Mouse (Mus musculus) spleen, embryonic (tissue): Measurements from ENCODE around the gene Stac.

Experiments
- CTCF ChIA-PET: fragments of 350-600 bp; sonication (Branson Sonifier 250); formaldehyde crosslinking; loops from one replicate; lab custom pipeline; 2022; lab: Charles Lee

The Stac gene

GRCm38 (mm10) chr9:111689680-111690483 is at the start of gene Stac:
Gene Stac (minus strand): TSS chr9:111690348.
- CTCF ChIA-PET: no interaction called here

GRCm38 (mm10) chr9:111739431-111740245 is 49.5 kb upstream of the Stac start:
- CTCF ChIA-PET: no interaction called here

DNA sequence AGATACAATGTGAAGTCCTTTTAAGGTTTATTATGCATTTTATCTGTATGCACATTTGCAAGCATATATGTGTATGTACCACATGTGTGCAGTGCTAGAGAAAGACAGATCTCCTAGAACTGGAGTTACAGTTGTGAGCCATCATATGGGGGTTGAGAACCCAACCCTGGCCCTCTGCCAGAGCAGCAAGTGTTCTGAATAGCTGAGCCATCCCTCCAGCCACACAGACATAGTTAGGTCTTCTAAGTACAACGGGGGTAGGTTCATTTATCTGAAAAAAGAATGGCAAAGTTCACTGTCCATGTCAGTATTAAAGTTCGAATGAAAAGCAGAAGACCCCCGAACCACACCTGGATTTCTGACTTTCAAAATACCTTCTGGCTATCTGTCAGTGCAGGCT is 48.9 kb upstream of the Stac start:
- CTCF ChIA-PET: no interaction called here

DNA sequence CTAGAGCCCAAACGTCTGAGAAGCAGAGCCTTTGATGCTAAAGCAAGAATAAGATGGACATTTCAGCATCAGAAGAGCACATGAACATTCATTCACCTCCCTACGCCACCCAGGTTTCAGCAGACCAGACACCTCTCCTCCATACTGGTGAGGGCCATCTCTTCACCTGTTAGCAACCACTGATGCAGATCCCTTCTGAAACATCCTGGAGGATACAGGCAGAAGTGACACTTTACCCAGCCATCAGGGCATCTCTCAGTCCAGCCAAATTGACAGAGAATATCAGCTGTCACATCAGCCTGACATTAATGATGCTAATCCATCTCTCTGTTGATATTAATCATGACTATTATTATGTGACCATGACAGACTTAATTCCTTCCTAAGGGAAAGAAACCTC is 47.6 kb upstream of the Stac start:
- CTCF ChIA-PET: no interaction called here

DNA sequence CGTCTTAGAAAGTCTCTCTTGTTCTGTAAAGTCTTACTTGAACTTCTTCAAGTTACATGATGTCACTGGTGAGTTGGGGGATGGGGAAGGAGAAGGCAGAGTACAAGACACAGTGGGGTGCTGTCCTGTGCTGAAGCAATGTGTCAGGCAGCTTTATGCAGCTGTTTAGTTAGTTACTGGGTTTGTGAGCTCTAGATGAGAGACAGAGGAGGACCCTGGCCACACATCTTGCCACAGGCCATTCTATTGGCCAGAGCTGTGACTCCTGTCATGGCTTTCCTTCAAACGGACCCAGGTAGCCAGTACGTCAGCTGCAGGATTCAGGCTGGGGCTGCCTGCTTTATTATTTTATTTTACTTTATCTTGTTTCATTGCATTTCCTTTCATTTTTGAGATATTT is 45.8 kb upstream of the Stac start:
- CTCF ChIA-PET: no interaction called here

DNA sequence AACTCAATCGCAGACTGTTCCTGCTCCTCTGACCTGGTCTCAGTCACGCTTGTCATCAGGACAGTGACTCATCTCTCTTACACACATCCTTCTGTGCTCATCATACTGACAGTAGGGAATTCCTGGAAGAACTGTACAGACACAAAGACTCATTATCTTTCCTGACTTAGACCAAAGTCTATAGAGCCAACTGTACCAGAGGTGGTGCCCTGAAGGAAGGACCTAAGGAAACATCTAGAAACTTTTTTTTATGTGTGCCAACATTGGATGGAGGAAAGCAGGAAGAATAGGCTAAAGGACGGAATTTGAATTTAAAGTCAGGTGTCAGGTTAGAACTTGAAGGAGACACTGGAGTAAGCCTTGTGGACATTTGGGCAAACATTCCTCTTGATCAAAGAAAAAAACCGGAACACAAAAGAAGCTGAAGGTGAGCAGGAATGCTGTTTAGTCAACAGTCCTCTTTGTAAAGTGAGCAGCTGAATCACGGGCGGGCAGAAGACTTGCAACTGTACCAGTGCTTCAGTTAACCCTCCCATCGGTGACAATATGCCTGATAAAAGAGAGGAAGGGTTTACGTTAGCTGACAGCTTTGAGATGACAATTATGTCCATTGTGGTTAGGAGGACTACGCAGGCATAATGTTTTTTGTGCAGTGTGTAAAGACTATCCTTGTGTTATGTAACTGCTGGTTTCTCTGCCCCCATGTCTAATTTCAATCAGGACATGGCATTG is 42.0 kb upstream of the Stac start:
- CTCF ChIA-PET: no interaction called here

DNA sequence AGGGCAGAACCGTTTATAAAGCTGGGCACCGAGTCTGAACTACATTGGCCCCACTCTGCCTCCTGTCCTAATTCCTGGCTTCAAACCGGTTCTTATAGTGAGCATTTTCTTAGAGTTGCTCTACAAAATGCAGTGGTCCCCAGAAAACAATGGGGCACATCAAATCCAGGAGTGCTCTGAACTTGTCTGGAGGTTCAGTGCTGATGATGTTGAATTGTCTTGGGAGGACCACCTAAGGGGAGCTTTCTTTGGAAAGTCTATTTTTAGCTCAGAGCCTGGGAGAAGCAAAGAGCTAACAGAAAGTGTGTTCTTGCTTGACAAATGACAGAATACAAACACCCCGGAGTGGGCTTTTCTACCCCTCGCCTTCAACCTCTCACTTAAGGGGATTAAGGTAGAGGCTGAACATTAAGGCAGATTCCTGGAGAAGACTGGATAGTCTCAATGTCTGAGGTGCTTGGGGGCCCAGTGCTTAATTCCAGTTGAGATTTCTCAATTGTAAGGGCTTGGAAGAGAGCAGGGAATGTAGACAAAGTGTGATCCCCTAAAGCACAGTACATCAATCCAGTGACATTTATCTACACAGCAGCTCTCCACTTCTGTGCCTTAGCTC is 34.9 kb upstream of the Stac start:
- CTCF ChIA-PET: no interaction called here

- CTCF ChIA-PET: no interaction called here
These were observed 24.3 kb upstream of the Stac start for GRCm38 (mm10) chr9:111714457-111714856.

DNA sequence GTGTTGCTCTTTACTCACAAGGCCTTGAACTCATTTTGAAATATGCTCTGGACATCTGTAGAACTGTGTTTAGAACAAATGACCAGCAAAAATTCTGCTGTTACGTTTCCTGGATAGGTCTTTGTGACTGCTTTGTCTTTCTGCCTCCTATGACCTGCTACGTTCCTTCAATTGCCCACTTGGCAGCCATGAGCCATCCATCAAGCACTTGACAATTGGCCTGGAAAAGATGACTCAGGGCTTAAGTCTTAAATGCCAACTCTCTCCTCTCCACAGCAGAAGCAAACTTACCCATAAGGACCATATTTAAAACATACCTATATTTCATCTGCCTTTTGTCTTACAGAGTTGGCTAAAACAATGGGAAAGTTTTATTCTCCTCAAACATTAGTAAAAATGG is 10.0 kb upstream of the Stac start:
- CTCF ChIA-PET: no interaction called here

DNA sequence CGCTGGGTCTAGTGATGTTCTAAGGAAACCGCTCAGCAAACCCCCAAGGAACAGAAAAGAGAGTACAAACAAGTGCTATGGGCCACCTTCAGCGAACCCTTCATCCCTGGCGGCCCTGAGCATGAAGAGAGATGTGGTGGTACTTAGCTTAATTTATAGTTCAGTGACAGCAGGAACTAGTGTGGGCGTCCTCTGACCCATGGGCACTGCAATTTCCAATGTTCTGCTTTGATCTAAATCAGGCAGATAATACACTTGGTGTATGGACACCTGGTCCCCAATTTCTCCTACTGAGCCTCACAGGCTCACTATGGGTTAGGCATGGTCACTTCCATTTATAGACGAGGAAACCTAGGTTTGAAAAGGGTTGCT is 322 bp upstream of the Stac start:
- CTCF ChIA-PET: no interaction called here

- CTCF ChIA-PET: no interaction called here
These were observed 1.0 kb downstream of the Stac start for GRCm38 (mm10) chr9:111689146-111689545.

DNA sequence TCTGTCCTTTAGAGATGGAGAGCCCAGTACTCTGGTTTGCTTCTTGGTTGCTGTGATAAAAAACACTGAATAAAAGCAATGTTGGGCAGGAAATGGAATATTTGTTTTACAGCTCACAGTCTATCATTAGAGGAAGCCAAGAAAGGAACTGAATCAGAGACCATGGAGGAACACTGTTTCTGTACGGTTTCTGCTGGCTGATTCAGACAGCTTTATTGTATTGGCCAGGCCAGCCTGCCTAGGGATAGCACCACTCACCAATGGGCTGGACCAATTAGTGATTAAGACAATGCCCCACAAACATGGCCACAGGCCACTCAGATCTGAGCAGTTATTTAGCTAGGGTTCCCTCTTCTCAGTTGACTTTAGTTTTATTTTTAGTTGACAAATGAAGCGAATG is 6.0 kb downstream of the Stac start:
- CTCF ChIA-PET: no interaction called here

DNA sequence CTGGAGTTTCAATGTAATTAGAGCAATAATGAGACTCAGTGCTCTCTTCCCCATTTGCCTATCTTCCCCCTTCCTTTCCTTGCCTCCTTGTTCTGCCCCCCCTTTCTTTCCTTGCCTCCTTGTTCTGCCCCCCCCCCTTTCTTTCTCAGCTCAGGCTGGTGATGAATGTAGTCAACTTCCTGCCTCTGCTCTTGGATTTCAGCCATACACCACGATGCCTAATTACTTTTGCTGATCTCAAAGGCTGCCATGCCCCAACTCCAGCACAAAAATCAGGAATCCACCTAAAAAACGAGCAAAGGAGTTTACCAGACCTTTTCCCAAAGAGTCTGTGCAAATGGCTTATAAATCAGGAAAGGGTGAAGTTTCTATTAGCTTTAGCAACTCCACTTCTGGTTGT is 10.6 kb downstream of the Stac start:
- CTCF ChIA-PET: no interaction called here

GRCm38 (mm10) chr9:111669816-111670215 is 20.3 kb downstream of the Stac start:
- CTCF ChIA-PET: no interaction called here

- CTCF ChIA-PET: no interaction called here
These were observed 35.1 kb downstream of the Stac start for GRCm38 (mm10) chr9:111655066-111655465.

DNA sequence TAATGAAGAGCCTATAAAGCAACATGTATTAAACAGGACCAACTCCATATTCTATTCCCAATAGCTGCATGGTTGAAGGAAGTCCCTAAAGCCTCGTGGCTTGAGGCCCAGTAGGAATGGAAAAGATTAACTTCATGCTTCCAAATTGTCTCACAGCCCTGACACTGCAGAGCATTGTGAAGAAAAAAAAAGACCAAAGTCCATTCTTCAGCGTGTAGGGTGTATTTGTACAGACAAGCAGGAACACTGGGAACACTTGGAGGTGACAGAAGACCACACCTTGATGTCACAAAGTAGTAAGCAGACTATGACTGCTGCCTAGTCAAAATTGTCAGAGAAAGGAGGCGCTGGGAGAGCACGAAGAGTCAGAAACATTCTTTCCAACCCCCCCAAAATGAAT is 45.9 kb downstream of the Stac start:
- CTCF ChIA-PET: no interaction called here

- CTCF ChIA-PET: no interaction called here
These were observed 46.8 kb downstream of the Stac start for GRCm38 (mm10) chr9:111643369-111643768.

- CTCF ChIA-PET: no interaction called here
These were observed 52.5 kb downstream of the Stac start for GRCm38 (mm10) chr9:111637641-111638040.

DNA sequence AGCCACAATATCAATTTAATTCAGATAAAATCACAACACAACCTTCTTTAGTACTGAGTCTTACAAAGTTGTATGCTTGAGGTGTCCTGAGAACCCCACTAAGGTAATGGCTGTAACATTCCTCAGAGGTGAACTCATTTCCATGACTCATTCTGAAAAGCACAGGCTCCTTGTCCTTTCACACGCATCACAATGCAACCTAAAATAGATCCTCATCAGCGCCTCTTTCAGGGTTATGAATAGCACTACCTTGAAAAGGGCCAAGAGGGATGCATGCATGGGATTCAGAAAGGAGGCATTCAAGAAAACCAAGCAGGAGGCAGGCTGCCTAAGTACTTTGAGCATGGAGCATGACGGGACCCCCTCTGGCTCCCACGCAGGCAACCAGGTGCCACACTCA is 57.3 kb downstream of the Stac start:
- CTCF ChIA-PET: no interaction called here

DNA sequence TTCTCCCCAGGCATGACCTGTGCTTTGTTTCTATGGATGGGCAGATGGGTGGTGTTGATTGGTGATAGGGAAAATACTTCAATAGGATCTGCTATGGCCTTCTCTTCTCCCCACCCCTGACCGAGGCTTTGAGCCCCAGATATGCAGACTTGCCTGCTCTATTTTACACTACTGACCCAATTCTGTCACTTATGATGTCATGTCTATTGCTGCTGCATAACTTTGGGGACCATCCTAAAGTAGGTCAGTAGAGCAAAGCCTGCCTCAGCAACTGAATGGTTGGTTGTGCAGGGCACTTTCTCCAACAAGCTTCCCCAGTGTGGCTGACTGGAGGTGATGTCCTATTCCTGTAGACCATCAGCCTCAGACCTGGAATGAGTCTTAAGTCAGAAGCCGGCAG is 69.0 kb downstream of the Stac start:
- CTCF ChIA-PET: no interaction called here

- CTCF ChIA-PET: no interaction called here
These were observed 78.8 kb downstream of the Stac start for GRCm38 (mm10) chr9:111611341-111611740.

- CTCF ChIA-PET: no interaction called here
These were observed 81.4 kb downstream of the Stac start for GRCm38 (mm10) chr9:111608762-111609161.
